Mouse (Mus musculus): ENCODE measurements around the gene Gm26566. TPM values are rescaled to one million over a fixed set of nuclear protein-coding genes. Genes with fewer than 3 reads are reported as not detected.
"Not testable (repeated sequence)": the region's sequence is repeated elsewhere in the genome, so short reads cannot be mapped to it uniquely, and the experiment has no call there.

Gm26566 gene
- polyA plus RNA-seq, 1 experiment = 0.68 TPM

GRCm38 (mm10) chr4:88738480-88738879 lies 16.9 kb downstream of the Gm26566 start:
- peak; percentile 94; the same call in 1 of the 2 replicates for TF ChIP-seq CTCF (IDR thresholded peaks at IDR 0.05; ENCODE audit: extremely low read depth, insufficient read length, insufficient replicate concordance, low read depth, low read length)
- TF ChIP-seq POLR2A (IDR thresholded peaks at IDR 0.05; ENCODE audit: low read depth, low read length) = no peak
- WGBS = 1% methylated on average over 2 of the region's 2 CpGs
- no peaks in the 10 kb centered on the region for H3K27me3 ChIP-seq (ENCODE audit: control insufficient read depth, insufficient read depth, low read length)
- no peaks in the 10 kb centered on the region for H3K4me1 ChIP-seq (ENCODE audit: control insufficient read depth, insufficient read depth, insufficient read length, low read length)
- no peak overlapping the region for H3K27ac ChIP-seq (ENCODE audit: insufficient read depth, low read depth, low read length)
- no peaks in the 10 kb centered on the region for H3K36me3 ChIP-seq (ENCODE audit: control insufficient read depth, insufficient read depth, low read length)
- no peak overlapping the region for H3K4me3 ChIP-seq (ENCODE audit: low read depth, low read length)

DNA sequence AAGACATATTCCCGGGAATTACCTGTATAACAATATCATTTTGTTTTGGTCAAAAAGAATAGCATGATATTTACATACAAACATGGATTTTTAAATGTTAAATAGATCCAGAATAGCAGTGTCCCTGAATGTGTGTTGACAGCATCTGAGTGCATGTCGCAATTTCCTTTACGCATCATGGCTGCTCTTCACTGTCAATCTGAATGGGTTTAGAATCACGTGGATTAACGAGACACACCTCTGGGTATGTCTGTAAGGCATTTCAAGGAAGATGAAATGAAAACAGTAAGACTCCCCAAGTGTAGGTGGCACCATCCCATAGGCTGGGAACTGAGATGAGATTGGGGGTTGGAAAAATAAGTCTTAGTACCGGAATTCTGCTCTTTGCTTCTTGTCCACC lies 17.4 kb downstream of the Gm26566 start:
- 77% methylated on average over 6 of the region's 6 CpGs for WGBS
- H3K27me3 ChIP-seq (ENCODE audit: control insufficient read depth, insufficient read depth, low read length) = no peaks in the 10 kb centered on the region

DNA sequence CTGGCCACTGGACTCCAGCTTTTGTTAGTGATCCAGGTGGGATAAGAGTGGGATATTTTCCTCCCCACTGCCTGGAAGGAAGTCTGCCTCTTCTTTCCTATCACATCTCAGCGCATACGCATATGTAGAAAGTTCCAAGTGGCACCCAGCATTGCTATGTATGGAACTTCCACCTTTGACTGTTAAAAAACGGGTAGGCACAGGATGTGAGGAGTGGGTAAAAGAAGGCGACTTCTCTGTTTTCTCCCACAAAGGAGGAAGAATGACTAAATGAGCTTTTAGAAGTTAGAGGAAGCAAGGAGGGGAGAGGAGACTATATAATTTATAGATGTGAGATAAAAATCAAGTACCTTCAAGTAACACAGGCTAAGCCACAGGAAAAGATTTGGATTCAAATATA lies 19.8 kb downstream of the Gm26566 start:
- WGBS = 82% methylated on average over 4 of the region's 4 CpGs
- no peak overlapping the region for H3K4me3 ChIP-seq (ENCODE audit: low read depth, low read length)
- no peaks in the 10 kb centered on the region for H3K36me3 ChIP-seq (ENCODE audit: control insufficient read depth, insufficient read depth, low read length)
- TF ChIP-seq CTCF (IDR thresholded peaks at IDR 0.05; ENCODE audit: extremely low read depth, insufficient read length, insufficient replicate concordance, low read depth, low read length) (no peak), POLR2A (IDR thresholded peaks at IDR 0.05; ENCODE audit: low read depth, low read length) (no peak)
- H3K4me1 ChIP-seq (ENCODE audit: control insufficient read depth, insufficient read depth, insufficient read length, low read length) = no peaks in the 10 kb centered on the region
- no peak overlapping the region for H3K27ac ChIP-seq (ENCODE audit: insufficient read depth, low read depth, low read length)
- H3K27me3 ChIP-seq (ENCODE audit: control insufficient read depth, insufficient read depth, low read length) = no peaks in the 10 kb centered on the region

More for the DNA sequence above, 17.4 kb downstream of the Gm26566 start:
- Histone ChIP-seq H3K4me3 (ENCODE audit: low read depth, low read length) (no peak overlapping the region), H3K4me1 (ENCODE audit: control insufficient read depth, insufficient read depth, insufficient read length, low read length) (no peaks in the 10 kb centered on the region), H3K27ac (ENCODE audit: insufficient read depth, low read depth, low read length) (no peak overlapping the region), H3K36me3 (ENCODE audit: control insufficient read depth, insufficient read depth, low read length) (no peaks in the 10 kb centered on the region)
- no peak for TF ChIP-seq CTCF (IDR thresholded peaks at IDR 0.05; ENCODE audit: extremely low read depth, insufficient read length, insufficient replicate concordance, low read depth, low read length)
- no peak for TF ChIP-seq POLR2A (IDR thresholded peaks at IDR 0.05; ENCODE audit: low read depth, low read length)

DNA sequence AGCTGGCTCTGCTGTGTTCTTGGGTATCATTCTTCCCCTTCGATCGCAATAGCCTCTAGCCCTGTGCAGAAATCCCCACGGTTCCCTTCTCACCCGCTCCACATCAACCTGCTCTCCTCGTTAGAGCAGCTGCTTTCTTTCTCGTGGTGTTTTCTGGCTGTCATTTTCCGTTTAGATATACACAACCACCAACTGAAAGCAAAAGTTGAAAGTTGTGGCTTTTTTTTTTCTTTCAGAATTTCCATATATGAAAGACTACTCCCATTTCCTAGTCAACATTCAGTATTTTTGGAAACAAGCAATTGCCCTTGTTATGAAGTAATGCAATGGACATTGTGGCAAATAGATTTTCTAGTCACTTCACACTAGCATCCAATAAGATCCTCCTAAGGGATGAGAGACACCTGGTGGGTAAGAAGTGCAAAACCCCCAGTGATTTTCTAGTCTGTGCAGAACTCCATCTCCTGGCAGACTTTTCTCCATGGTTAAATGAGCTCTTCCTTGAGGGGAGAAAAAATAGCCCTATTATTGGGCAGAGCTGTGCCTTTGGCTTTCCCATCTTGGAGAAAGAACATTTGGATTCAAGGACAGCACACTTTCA lies 21.3 kb downstream of the Gm26566 start:
- WGBS = 67% methylated on average over 7 of the region's 7 CpGs
- no peak overlapping the region for H3K27ac ChIP-seq (ENCODE audit: insufficient read depth, low read depth, low read length)
- TF ChIP-seq CTCF (IDR thresholded peaks at IDR 0.05; ENCODE audit: extremely low read depth, insufficient read length, insufficient replicate concordance, low read depth, low read length) = no peak
- no peak for TF ChIP-seq POLR2A (IDR thresholded peaks at IDR 0.05; ENCODE audit: low read depth, low read length)

GRCm38 (mm10) chr4:88744207-88744606 lies 22.6 kb downstream of the Gm26566 start:
- TF ChIP-seq CTCF (IDR thresholded peaks at IDR 0.05; ENCODE audit: extremely low read depth, insufficient read length, insufficient replicate concordance, low read depth, low read length) = no peak
- no peak for TF ChIP-seq POLR2A (IDR thresholded peaks at IDR 0.05; ENCODE audit: low read depth, low read length)
- Histone ChIP-seq H3K27me3 (ENCODE audit: control insufficient read depth, insufficient read depth, low read length) (no peaks in the 10 kb centered on the region), H3K27ac (ENCODE audit: insufficient read depth, low read depth, low read length) (no peak overlapping the region), H3K36me3 (ENCODE audit: control insufficient read depth, insufficient read depth, low read length) (no peaks in the 10 kb centered on the region), H3K4me3 (ENCODE audit: low read depth, low read length) (no peak overlapping the region), H3K4me1 (ENCODE audit: control insufficient read depth, insufficient read depth, insufficient read length, low read length) (no peaks in the 10 kb centered on the region)
- 63% methylated on average over 3 of the region's 3 CpGs for WGBS

More for the DNA sequence above, 21.3 kb downstream of the Gm26566 start:
- H3K27me3 ChIP-seq (ENCODE audit: control insufficient read depth, insufficient read depth, low read length) = no peaks in the 10 kb centered on the region
- H3K36me3 ChIP-seq (ENCODE audit: control insufficient read depth, insufficient read depth, low read length) = no peaks in the 10 kb centered on the region
- no peaks in the 10 kb centered on the region for H3K4me1 ChIP-seq (ENCODE audit: control insufficient read depth, insufficient read depth, insufficient read length, low read length)
- no peak overlapping the region for H3K4me3 ChIP-seq (ENCODE audit: low read depth, low read length)

GRCm38 (mm10) chr4:88749926-88750325 lies 28.3 kb downstream of the Gm26566 start:
- no peak overlapping the region for H3K27ac ChIP-seq (ENCODE audit: insufficient read depth, low read depth, low read length)
- TF ChIP-seq POLR2A (IDR thresholded peaks at IDR 0.05; ENCODE audit: low read depth, low read length) (no peak), CTCF (IDR thresholded peaks at IDR 0.05; ENCODE audit: extremely low read depth, insufficient read length, insufficient replicate concordance, low read depth, low read length) (no peak)
- H3K4me3 ChIP-seq (ENCODE audit: low read depth, low read length) = no peak overlapping the region
- no peaks in the 10 kb centered on the region for H3K27me3 ChIP-seq (ENCODE audit: control insufficient read depth, insufficient read depth, low read length)
- WGBS = 68% methylated on average over 6 of the region's 6 CpGs
- H3K36me3 ChIP-seq (ENCODE audit: control insufficient read depth, insufficient read depth, low read length) = no peaks in the 10 kb centered on the region
- no peaks in the 10 kb centered on the region for H3K4me1 ChIP-seq (ENCODE audit: control insufficient read depth, insufficient read depth, insufficient read length, low read length)

- H3K27me3 ChIP-seq (ENCODE audit: control insufficient read depth, insufficient read depth, low read length); H3K4me3 ChIP-seq (ENCODE audit: low read depth, low read length); H3K27ac ChIP-seq (ENCODE audit: insufficient read depth, low read depth, low read length); H3K36me3 ChIP-seq (ENCODE audit: control insufficient read depth, insufficient read depth, low read length); H3K4me1 ChIP-seq (ENCODE audit: control insufficient read depth, insufficient read depth, insufficient read length, low read length): not testable (repeated sequence)
- 88% methylated on average over 15 of the region's 15 CpGs for WGBS
Observed at GRCm38 (mm10) chr4:88754818-88755340, 33.3 kb downstream of the Gm26566 start, which contains the start of gene Gm13271. TSS of gene Gm13271 (plus strand) at chr4:88754868.

- peak overlapping the region; percentile 75 for H3K4me3 ChIP-seq (ENCODE audit: low read depth, low read length)
- WGBS = 8% methylated on average over 29 of the region's 31 CpGs
- H3K4me1 ChIP-seq (ENCODE audit: control insufficient read depth, insufficient read depth, insufficient read length, low read length); H3K36me3 ChIP-seq (ENCODE audit: control insufficient read depth, insufficient read depth, low read length); H3K27me3 ChIP-seq (ENCODE audit: control insufficient read depth, insufficient read depth, low read length): not testable (repeated sequence)
- peak overlapping the region; percentile 83 for H3K27ac ChIP-seq (ENCODE audit: insufficient read depth, low read depth, low read length)
Observed at GRCm38 (mm10) chr4:88756581-88757513, 35.2 kb downstream of the Gm26566 start.

All from small intestine, adult 2 months (tissue).